Mouse (Mus musculus) urinary bladder, adult 2 months (tissue): Measurements from ENCODE around the gene Cd5. TPM values are rescaled to one million over a fixed set of nuclear protein-coding genes. Genes with fewer than 3 reads are reported as not detected.

Source experiments
- DNase-seq: peaks from one replicate; pipeline ENCODE4 v3.0.0; 2022; ENCODE audit warnings: low spot score
- polyA plus RNA-seq: library from polyadenylated mRNA; depleted of rRNA; stranded (reverse); fragments of >200 nt; gene quantifications from 2 replicates; pipeline ENCODE4 v1.2.3, GENCODE M21; 2012

The Cd5 gene
- polyA plus RNA-seq, 1 experiment: 0.50 TPM

GRCm38 (mm10) chr19:10758708-10759107 lies 19.9 kb upstream of the Cd5 start:
- DNase-seq: no peak

GRCm38 (mm10) chr19:10757526-10757925 lies 18.7 kb upstream of the Cd5 start:
- no peak for DNase-seq

DNA sequence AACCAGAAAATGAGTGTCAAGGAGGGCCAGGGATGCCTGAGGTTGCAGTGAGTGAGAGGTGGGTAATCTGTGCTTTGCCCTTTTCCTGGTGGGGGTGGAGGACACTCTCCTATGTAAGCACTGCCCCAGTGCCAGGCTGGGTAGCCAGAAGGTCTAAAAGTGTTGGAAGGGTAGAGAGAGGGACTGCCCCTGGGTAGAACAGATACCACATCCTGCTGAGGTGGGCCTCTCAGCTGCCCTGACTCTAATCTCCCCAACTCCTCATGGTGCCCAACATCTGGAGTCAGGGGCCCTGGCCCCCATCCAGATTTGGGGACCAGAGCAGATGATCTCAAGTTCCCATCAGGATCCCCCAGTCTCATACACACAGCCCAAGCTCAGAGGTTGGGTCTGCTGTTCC lies 18.3 kb upstream of the Cd5 start:
- no peak for DNase-seq

DNA sequence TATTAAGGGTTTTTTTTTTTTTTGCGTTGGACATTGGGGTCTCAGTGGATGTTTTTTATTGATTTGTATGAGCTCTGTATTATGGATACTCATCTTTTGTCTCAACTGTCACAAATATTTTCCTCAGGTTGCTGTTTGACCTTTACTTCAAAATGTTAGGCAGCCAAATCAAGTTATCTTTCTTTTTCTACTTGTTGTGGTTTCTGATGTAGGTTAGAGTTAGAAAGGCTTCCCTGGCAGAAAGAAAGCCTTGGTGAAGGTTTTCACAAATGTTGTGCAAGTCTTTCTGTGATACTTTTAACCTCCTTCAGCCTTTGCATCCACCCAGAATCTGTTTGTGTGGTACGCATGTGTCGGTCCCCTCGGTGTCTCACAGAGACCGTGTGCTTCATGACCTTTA lies 13.8 kb upstream of the Cd5 start:
- no peak for DNase-seq

DNA sequence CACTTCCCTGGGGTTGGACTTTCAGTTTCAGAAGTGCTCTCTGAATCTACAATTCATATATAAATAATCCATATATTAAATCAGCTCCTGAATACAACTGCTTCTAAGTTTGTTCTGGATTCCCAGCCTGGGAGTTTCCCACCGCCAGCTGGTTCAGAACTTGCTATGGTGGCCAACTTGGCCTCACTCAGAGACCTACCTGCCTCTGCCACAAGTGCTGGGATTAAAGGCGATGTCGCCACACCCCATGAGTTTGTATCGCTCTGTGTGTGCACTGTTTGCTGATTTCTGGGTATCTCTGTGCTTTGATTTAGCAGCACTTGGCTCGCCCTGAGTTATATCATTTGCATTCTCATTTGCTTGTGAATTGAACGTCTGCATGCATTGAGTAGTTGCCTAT lies 13.3 kb upstream of the Cd5 start:
- no peak for DNase-seq

GRCm38 (mm10) chr19:10751607-10752006 lies 12.8 kb upstream of the Cd5 start:
- no peak for DNase-seq

- DNase-seq: no peak
Observed at GRCm38 (mm10) chr19:10750161-10750560, 11.4 kb upstream of the Cd5 start.

- no peak for DNase-seq
Observed at GRCm38 (mm10) chr19:10749295-10749694, 10.5 kb upstream of the Cd5 start.

DNA sequence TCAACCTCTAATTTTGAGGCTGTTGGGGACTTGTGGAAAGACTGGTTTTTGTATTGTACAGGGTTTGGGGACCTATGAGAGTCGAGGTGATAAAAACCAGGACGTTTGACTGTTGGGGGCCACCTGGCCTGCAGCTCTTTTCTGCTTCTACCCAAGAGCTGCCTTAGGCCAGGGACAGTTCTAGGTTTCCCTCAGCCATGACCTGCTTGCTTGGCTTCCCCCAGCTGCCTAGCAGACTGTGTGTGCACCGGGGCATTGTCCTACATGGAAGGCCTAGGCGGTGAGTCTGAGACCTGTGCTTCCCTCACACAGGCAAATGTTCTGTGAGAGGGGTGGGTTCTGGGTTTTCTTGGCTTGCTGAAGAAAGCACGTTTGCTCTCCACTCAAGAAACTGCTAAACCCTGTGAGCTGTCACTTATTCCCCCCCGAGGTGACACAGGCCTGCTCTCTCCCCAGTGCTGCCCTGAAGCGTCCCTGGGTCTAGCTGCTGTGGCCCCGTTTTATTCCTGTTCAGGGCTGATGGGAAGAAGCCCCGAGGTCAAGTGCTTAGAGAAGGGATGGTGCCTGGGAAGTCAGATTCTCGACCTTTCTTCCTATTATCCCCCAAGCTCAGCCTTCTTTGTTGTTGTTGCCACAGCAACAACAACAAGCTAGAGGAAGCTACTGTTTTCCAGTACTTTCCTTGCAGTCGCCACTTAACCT lies 9.8 kb upstream of the Cd5 start:
- DNase-seq: no peak

DNA sequence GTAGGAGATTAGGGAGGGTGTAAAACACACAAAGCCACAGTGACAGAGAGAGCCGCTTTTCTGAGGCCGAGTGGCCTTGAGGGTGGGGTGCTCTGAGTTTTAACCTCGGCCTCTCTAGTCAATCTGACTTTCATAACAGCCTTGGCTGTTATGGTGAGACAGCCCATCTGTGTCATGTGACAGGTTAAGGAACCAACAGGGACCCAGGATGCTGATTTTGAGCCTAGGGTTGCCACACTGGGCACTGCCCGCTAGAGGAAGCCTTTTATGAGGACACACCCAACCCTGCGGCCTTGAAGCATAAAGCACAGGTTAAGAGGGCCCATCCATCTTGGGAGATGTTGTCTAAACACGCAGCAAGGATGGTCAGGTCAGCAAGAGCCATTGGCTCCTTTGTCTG lies 8.9 kb upstream of the Cd5 start:
- DNase-seq: no peak

- DNase-seq: no peak
Observed at GRCm38 (mm10) chr19:10747182-10747581, 8.4 kb upstream of the Cd5 start.

GRCm38 (mm10) chr19:10742565-10742964 lies 3.8 kb upstream of the Cd5 start:
- DNase-seq: no peak

- no peak for DNase-seq
Observed at GRCm38 (mm10) chr19:10742145-10742544, 3.3 kb upstream of the Cd5 start.

- DNase-seq: no peak
Observed at GRCm38 (mm10) chr19:10740641-10741440, 2.0 kb upstream of the Cd5 start.

DNA sequence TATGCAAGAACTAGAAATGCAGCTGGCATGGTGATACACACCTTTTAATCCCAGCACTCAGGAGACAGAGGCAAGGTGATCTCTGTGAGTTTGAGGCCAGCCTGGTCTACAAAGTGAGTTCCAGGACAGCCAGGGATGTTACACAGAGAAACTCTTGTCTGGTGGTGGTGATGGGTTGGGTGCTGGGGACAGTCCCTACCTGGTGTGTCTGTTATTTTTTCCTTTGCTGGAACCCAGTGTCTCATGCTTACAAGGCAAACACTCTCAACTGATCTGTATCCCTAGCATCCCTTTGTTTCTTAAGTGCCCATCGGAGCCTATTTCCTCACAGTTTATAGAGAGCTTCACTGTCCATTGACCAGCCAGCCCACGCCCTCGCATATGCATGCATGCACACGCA lies 1.1 kb upstream of the Cd5 start:
- no peak for DNase-seq

DNA sequence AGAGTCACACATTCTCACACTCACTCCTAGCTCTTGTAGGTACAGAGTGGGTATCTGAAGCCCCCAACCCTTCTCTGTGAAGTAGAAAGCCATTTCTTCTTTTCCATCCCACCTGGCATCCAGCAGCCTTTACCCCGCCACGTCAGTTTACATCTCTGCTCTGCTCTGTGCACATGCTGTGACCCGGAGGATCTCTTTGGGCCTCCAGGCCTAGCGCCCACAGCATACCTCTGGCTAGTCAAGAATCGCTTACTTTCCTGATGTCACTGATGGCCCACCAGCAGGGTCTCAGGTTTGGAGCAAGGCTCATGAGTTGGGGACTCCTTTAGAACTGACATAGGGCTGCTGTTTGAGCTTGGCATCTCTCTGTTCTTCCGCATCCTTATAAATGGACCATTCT lies 764 bp downstream of the Cd5 start:
- DNase-seq: no peak

GRCm38 (mm10) chr19:10735861-10736260 lies 2.9 kb downstream of the Cd5 start:
- DNase-seq: no peak

DNA sequence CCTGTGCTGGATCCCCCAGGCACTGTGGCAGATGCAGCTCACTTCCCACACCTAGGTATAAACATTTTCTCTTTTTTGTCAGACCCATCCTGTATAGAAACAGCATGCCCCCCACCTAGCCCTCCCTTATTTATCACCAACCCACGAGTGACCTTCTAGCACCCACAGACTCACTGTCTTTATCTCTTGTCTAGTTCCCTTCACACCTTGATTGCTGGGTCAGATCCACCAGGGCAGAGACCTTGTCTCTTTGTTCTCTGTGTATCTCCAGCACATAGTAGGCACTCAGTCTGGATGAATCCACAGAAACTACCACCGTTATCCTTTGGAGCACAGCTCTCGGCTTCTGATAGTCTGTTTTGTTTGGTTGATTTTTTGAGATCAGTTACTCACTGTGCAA lies 3.7 kb downstream of the Cd5 start:
- no peak for DNase-seq

GRCm38 (mm10) chr19:10734554-10734953 lies 4.2 kb downstream of the Cd5 start:
- no peak for DNase-seq

DNA sequence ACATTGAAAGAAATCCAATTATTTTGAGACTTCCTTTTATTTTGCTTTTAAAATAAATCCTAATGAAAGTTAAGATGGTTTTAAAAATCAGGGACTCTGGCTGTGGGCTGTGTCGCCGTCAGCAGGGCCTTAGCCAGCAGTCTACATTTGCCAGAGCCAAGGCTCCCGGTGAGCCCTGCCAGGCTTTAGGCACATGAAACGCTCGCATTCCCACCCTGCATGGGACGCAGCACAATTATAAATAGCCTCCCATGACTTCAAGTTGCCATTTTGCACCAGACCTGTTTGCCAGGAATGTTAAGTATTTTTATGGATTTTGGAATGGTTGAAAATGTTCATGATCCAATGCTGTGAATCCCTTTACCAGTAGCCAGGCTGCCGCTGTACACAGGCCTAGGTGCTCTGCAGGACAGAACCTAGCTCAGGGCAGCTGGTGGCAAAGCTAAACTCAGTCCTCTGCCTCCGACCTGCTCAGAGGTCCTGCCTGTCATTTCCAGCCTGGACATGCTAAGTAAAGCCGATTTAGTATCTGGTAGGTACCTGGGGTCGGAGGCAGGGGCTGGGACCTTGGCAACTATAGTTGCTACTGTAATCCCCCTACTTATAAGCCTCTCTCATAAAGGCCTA lies 5.2 kb downstream of the Cd5 start:
- no peak for DNase-seq

DNA sequence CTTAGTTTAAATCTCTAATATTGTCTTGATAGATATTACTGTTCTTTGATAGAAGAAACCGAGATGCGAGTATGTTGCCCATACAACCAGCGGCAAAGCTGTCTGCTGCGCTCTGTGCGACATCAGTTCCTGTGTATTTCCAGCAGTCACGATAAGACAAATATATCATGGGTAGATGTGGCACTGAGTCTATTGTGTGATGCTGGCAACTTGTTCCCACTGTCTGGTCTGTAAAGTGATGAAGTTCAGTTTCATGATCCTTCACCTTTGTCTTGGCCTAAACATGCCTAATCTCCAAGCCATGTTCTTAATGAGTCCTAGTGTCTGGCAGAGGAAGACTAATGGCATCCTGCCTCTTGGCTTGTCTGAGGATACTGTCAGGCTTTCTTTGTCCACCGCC lies 6.1 kb downstream of the Cd5 start:
- DNase-seq: no peak

DNA sequence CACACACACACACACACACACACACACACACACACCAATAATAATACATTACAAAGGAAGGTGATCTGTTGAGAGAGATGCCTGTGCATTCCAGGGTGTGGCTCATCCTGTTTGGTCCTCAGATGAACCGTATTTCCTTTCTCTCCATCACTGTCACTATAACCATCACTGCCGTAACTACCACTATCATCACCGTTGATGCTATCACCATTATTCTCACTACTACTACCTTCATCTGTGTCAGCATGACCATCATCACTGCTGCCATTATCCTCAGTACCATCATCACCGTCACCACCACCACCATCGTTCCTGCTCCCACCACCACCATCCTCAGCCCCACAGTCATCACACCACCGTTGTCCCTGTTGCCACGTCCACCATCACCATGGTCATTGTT lies 6.8 kb downstream of the Cd5 start:
- no peak for DNase-seq

DNA sequence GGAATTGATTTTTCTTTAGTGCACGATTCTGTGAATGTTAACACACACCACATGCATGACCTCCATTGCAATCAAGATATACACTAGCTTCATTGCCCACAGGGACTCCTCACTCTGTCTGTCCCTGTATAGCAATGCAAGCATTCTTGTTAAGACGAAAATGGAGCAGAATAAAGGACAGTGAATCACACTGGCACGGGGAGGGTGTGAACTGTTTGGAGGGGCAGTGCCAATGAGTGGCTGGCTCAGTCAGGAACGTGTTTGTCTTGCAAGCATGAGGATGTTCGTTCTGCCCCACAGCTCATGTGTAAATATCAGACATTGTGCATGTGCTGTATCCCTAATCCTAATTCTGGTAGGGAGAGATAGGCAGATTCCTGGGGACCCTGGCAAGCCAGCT lies 8.3 kb downstream of the Cd5 start:
- no peak for DNase-seq
